Mouse (Mus musculus): ENCODE data around the gene Eif2ak3. TPM values are rescaled to one million over a fixed set of nuclear protein-coding genes. Genes with fewer than 3 reads are reported as not detected.

Gene Eif2ak3
- polyA plus RNA-seq, 1 experiment: 25.9 TPM

DNA sequence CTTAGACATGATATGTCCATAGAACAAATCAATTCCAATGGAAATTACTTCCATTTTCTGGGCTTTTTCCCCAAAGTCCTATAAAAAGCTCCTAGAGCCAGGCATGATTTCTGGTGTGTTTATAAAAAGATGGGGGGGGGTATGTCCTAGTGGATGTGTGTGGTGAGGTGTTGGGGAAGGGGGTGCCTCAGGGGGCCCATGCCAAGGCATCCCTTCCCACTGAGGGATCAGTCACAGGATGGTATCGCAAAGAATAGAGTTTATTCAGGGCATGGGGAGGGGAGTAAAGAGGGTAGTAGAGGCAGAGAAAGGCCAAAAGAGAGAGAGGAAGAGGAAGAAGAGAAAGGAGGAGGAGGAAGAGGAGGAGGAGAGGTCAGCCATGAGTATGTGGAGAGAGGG, 37.8 kb upstream of the Eif2ak3 start:
- H3K27ac ChIP-seq (ENCODE audit: control insufficient read depth, insufficient read depth, low read length): no peak overlapping the region
- 93% methylated on average over 1 of the region's 1 CpGs for WGBS
- no peak overlapping the region for H3K4me3 ChIP-seq (ENCODE audit: control insufficient read depth, insufficient read depth, low read length)
- DNase-seq: no peak
- TF ChIP-seq POLR2A (IDR thresholded peaks at IDR 0.05; ENCODE audit: control insufficient read depth, extremely low read depth, insufficient read depth, low read length, poor library complexity): no peak
- no peak for TF ChIP-seq CTCF (IDR thresholded peaks at IDR 0.05; ENCODE audit: borderline replicate concordance, control insufficient read depth, extremely low read depth, insufficient read depth, low read length, poor library complexity)
- no peaks in the 10 kb centered on the region for H3K36me3 ChIP-seq (ENCODE audit: control insufficient read depth, insufficient read depth, low read length)
- H3K4me1 ChIP-seq (replicated peaks; ENCODE audit: control insufficient read depth, insufficient read depth, low read length): peaks cover 8% of the 10 kb centered on the region; the same call in 1 of the 2 replicates
- H3K27me3 ChIP-seq (ENCODE audit: control insufficient read depth, insufficient read depth, low read length): no peaks in the 10 kb centered on the region

DNA sequence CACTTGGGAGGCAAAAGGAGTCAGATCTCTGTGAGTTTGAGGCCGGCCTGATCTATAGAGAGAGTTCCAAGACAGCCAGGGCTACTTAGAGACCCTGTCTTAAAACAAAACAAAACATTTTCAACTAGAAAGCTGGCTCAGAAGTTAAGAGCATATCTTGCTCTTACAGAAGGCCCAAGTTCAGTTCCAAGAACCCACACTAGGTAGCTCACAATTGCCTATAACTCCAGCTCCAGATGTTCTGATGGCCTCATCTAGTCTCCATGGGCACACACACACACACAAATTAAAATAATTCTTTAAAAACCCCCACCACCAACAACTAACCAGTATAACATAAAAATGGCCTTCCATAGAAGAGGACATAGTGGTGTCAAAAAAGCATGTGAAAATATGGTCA, 33.8 kb upstream of the Eif2ak3 start:
- Histone ChIP-seq H3K36me3 (ENCODE audit: control insufficient read depth, insufficient read depth, low read length) (no peaks in the 10 kb centered on the region), H3K27ac (ENCODE audit: control insufficient read depth, insufficient read depth, low read length) (no peak overlapping the region), H3K4me3 (ENCODE audit: control insufficient read depth, insufficient read depth, low read length) (no peak overlapping the region), H3K27me3 (ENCODE audit: control insufficient read depth, insufficient read depth, low read length) (no peaks in the 10 kb centered on the region), H3K4me1 (replicated peaks; ENCODE audit: control insufficient read depth, insufficient read depth, low read length) (peaks cover 33% of the 10 kb centered on the region)
- 87% methylated on average over 1 of the region's 1 CpGs for WGBS
- TF ChIP-seq POLR2A (IDR thresholded peaks at IDR 0.05; ENCODE audit: control insufficient read depth, extremely low read depth, insufficient read depth, low read length, poor library complexity) (no peak), CTCF (IDR thresholded peaks at IDR 0.05; ENCODE audit: borderline replicate concordance, control insufficient read depth, extremely low read depth, insufficient read depth, low read length, poor library complexity) (no peak)
- DNase-seq: no peak

GRCm38 (mm10) chr6:70811557-70812525, 32.5 kb upstream of the Eif2ak3 start:
- no peaks in the 10 kb centered on the region for H3K27me3 ChIP-seq (ENCODE audit: control insufficient read depth, insufficient read depth, low read length)

GRCm38 (mm10) chr6:70812526-70812895, 31.8 kb upstream of the Eif2ak3 start:
- Histone ChIP-seq H3K27me3 (ENCODE audit: control insufficient read depth, insufficient read depth, low read length) (no peaks in the 10 kb centered on the region), H3K27ac (ENCODE audit: control insufficient read depth, insufficient read depth, low read length) (peak overlapping the region; percentile 87), H3K4me3 (ENCODE audit: control insufficient read depth, insufficient read depth, low read length) (no peak overlapping the region), H3K4me1 (replicated peaks; ENCODE audit: control insufficient read depth, insufficient read depth, low read length) (peaks cover 33% of the 10 kb centered on the region), H3K36me3 (ENCODE audit: control insufficient read depth, insufficient read depth, low read length) (no peaks in the 10 kb centered on the region)
- TF ChIP-seq CTCF (IDR thresholded peaks at IDR 0.05; ENCODE audit: borderline replicate concordance, control insufficient read depth, extremely low read depth, insufficient read depth, low read length, poor library complexity) (no peak), POLR2A (IDR thresholded peaks at IDR 0.05; ENCODE audit: control insufficient read depth, extremely low read depth, insufficient read depth, low read length, poor library complexity) (no peak)
- DNase-seq: no peak
- WGBS: 30% methylated on average over 4 of the region's 4 CpGs

More at GRCm38 (mm10) chr6:70811557-70812525, 32.5 kb upstream of the Eif2ak3 start:
- TF ChIP-seq POLR2A (IDR thresholded peaks at IDR 0.05; ENCODE audit: control insufficient read depth, extremely low read depth, insufficient read depth, low read length, poor library complexity) (no peak), CTCF (IDR thresholded peaks at IDR 0.05; ENCODE audit: borderline replicate concordance, control insufficient read depth, extremely low read depth, insufficient read depth, low read length, poor library complexity) (no peak)
- H3K4me1 ChIP-seq (replicated peaks; ENCODE audit: control insufficient read depth, insufficient read depth, low read length): peaks cover 34% of the 10 kb centered on the region
- peak; percentile 87 for DNase-seq
- 26% methylated on average over 6 of the region's 6 CpGs for WGBS
- H3K36me3 ChIP-seq (ENCODE audit: control insufficient read depth, insufficient read depth, low read length): no peaks in the 10 kb centered on the region
- H3K27ac ChIP-seq (ENCODE audit: control insufficient read depth, insufficient read depth, low read length): peak overlapping the region; percentile 87; the same call in 1 of the 2 replicates
- H3K4me3 ChIP-seq (ENCODE audit: control insufficient read depth, insufficient read depth, low read length): no peak overlapping the region

- TF ChIP-seq CTCF (IDR thresholded peaks at IDR 0.05; ENCODE audit: borderline replicate concordance, control insufficient read depth, extremely low read depth, insufficient read depth, low read length, poor library complexity): no peak
- no peak for TF ChIP-seq POLR2A (IDR thresholded peaks at IDR 0.05; ENCODE audit: control insufficient read depth, extremely low read depth, insufficient read depth, low read length, poor library complexity)
- DNase-seq: peak; percentile 60
- Histone ChIP-seq H3K27me3 (ENCODE audit: control insufficient read depth, insufficient read depth, low read length) (no peaks in the 10 kb centered on the region), H3K4me3 (ENCODE audit: control insufficient read depth, insufficient read depth, low read length) (no peak overlapping the region), H3K36me3 (ENCODE audit: control insufficient read depth, insufficient read depth, low read length) (no peaks in the 10 kb centered on the region), H3K4me1 (replicated peaks; ENCODE audit: control insufficient read depth, insufficient read depth, low read length) (peaks cover 31% of the 10 kb centered on the region), H3K27ac (ENCODE audit: control insufficient read depth, insufficient read depth, low read length) (peak overlapping the region; percentile 58)
- WGBS: 55% methylated on average over 18 of the region's 18 CpGs
Measured at GRCm38 (mm10) chr6:70813921-70814628, 30.2 kb upstream of the Eif2ak3 start.

DNA sequence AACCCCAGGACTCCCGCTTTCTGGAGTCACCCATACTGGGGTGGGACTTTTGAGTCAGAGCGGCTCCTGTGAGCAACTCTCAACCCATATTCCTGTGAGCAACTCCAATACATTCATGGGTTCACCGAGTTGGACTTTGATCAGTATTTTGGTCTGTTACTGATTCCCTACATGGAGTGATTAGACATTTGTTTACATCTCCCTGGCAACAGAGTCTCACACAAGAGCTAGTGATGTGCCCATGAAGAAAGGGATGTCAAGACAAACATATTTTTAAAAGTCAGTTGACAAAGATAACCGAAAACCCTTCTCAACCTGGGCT, 29.7 kb upstream of the Eif2ak3 start:
- H3K36me3 ChIP-seq (ENCODE audit: control insufficient read depth, insufficient read depth, low read length): no peaks in the 10 kb centered on the region
- DNase-seq: no peak
- H3K4me3 ChIP-seq (ENCODE audit: control insufficient read depth, insufficient read depth, low read length): no peak overlapping the region
- WGBS: 92% methylated on average over 4 of the region's 4 CpGs
- H3K27ac ChIP-seq (ENCODE audit: control insufficient read depth, insufficient read depth, low read length): peak overlapping the region; percentile 8; the same call in 1 of the 2 replicates
- H3K27me3 ChIP-seq (ENCODE audit: control insufficient read depth, insufficient read depth, low read length): no peaks in the 10 kb centered on the region
- H3K4me1 ChIP-seq (replicated peaks; ENCODE audit: control insufficient read depth, insufficient read depth, low read length): peaks cover 31% of the 10 kb centered on the region
- TF ChIP-seq POLR2A (IDR thresholded peaks at IDR 0.05; ENCODE audit: control insufficient read depth, extremely low read depth, insufficient read depth, low read length, poor library complexity) (no peak), CTCF (IDR thresholded peaks at IDR 0.05; ENCODE audit: borderline replicate concordance, control insufficient read depth, extremely low read depth, insufficient read depth, low read length, poor library complexity) (no peak)

Measured in thymus, adult 2 months (tissue).